Mouse (Mus musculus) left cerebral cortex, adult 2 months (tissue): ENCODE results near the gene Gpr171. TPM values are rescaled to one million over a fixed set of nuclear protein-coding genes. Genes with fewer than 3 reads are reported as not detected.
"Not testable (repeated sequence)": the region's sequence is repeated elsewhere in the genome, so short reads cannot be mapped to it uniquely, and the experiment has no call there.

Source experiments
- DNase-seq, 2 experiments: peaks; one replicate each; pipeline ENCODE4 v3.0.0; 2021 to 2022; ENCODE audit warnings: low spot score in 2 of 2, mixed read lengths in 1 of 2; ENCODE audit errors: extremely low spot score in 1 of 2
- H3K27ac ChIP-seq: fragments of 200-600 bp; 2 replicates; pipeline ENCODE4 v1.8.1; 2022
- H3K4me3 ChIP-seq: fragments of 200-600 bp; 2 replicates; pipeline ENCODE4 v1.8.1; 2022
- CTCF ChIP-seq: fragments of 200-600 bp; IDR thresholded peaks from 2 replicates; pipeline ENCODE4 v1.8.1; 2022; ENCODE audit warnings: antibody characterized with exemption, mild to moderate bottlenecking, moderate library complexity
- intact Hi-C: fragments of 180-260 bp; cut with DNase I; formaldehyde crosslinking; loops from one replicate; pipeline ENCODE4 v1.15.1; 2025
- total RNA-seq, 2 experiments: library from RNA; stranded (reverse); gene quantifications; 2 replicates each; pipeline ENCODE4 v1.2.3; 2021

Gene Gpr171
- total RNA-seq, 2 experiments from 2014 or later, result not detected

- TF ChIP-seq CTCF, result no peak
- H3K27ac ChIP-seq, result 0 out of 2 replicates have a peak overlapping the region, but pooled peaks have one; percentile 24
- intact Hi-C loops, result no loop called here
- no peak overlapping the region for H3K4me3 ChIP-seq
- DNase-seq, result no peak
Measured at GRCm38 (mm10) chr3:59131081-59131480, 29.5 kb upstream of the Gpr171 start.

- Histone ChIP-seq H3K4me3 (no peak overlapping the region), H3K27ac (no peak overlapping the region)
- TF ChIP-seq CTCF, result no peak
- intact Hi-C loops, result no loop called here
- DNase-seq, result no peak
Measured at GRCm38 (mm10) chr3:59130431-59130830, 28.8 kb upstream of the Gpr171 start.

DNA sequence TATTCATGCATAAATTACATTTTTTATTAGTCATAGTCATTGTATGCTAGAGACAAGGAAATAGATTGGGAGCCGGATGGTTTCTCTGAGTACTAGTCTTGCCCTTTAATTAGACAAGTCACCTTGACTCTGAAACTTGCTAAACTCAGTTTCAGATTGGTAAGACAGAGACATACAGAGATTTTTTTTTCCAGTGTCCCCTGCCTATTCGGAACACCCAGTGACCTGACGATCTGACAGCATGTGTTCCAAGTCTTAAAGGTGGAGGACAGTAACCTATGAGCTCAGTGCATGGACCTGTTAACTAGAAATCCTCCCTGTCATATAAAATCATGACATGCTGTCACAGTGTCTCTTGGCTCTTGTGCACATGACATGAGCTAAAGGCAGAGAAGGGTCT is 27.9 kb upstream of the Gpr171 start:
- intact Hi-C loops, result no loop called here
- Histone ChIP-seq H3K27ac (no peak overlapping the region), H3K4me3 (no peak overlapping the region)
- TF ChIP-seq CTCF, result no peak
- no peak for DNase-seq

DNA sequence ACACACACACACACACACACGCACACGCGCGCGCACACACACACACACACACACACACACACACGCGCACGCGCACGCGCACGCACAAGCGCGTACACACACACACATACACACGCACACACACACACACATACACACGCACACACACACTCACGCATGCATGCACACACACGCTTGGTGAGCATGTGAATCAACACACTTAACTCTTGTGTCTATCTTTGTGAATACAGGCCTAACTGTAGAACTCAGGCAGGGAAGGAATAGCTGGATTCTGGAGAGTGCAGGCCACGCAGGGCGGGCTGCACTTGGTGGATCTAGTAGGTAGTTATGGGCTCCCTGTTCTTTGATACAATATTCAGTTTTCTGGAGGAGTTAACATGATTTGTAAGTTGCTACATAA is 27.1 kb upstream of the Gpr171 start:
- Histone ChIP-seq H3K27ac (no peak overlapping the region), H3K4me3 (no peak overlapping the region)
- DNase-seq, result no peak
- no peak for TF ChIP-seq CTCF
- intact Hi-C loops, result no loop called here

DNA sequence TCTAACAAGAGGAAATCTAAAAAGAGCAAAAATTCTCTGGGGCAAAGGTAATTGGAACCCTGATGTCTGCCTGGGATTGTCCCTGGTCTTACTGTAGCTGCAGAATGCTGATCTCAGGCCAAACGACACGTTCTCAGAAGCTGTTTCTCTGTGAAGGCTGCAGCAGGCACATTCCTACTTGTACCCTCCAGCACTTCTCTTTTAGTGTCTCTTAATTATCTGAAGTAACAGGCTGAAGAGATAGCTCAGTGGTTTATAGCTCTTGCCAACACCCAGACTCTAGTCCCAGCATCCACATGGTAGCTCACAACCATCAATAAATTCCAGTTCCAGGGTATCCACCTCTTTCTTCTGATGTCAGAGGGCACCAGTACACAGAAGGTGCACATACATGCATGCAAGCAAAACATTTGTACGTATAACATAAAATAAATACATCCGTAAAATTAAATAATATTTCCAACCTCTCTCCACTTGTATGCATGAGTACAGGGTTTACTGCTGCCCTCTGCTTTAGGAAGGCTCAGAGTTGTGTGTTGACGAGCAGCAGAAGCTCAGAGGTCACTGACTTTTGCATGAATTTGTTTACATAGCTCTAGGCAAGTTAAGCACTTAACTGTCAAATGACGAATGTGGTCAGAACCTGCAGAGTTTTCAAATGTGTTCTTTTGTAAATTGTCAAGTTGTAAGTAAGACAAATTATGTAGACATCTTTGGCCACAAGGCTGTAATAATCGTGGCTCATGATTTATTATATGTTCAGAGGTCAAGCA is 24.3 kb upstream of the Gpr171 start:
- intact Hi-C loops, result no loop called here
- no peak for DNase-seq
- H3K4me3 ChIP-seq, result no peak overlapping the region
- no peak for TF ChIP-seq CTCF
- no peak overlapping the region for H3K27ac ChIP-seq

GRCm38 (mm10) chr3:59125022-59125421 is 23.4 kb upstream of the Gpr171 start:
- Histone ChIP-seq H3K4me3 (no peak overlapping the region), H3K27ac (no peak overlapping the region)
- DNase-seq, result no peak
- intact Hi-C loops, result no loop called here
- no peak for TF ChIP-seq CTCF

DNA sequence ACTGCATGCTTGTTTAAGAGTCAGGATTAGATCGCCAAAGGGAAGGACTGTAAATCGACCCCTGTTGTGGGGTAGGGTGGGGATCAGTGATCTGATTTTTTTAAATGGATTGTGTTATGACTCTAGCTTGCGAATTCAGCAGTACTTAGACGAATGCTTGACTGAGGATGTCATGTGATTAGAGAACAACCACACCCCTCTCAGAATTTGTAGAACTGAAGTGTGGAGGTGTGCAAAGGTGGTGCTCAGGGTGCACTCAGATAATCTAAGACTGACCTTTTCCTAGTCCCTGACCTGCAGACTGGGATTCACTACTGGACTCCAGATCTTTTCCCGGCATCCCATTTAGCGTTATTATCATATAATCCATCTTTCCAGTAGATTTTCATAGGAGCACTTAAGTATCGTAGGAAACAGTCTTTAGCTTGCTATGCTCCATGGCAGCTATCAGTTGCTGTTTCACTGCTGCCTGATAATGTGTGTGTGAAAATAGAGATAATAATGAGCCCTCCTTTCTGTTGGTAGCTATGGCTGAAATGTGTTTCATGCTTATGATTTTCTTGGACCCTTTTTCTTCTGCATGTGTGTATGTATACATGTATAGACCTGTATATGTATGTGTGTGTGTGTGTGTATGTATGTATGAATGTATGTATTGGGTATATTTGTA is 20.3 kb upstream of the Gpr171 start:
- H3K27ac ChIP-seq, result no peak overlapping the region
- no peak overlapping the region for H3K4me3 ChIP-seq
- intact Hi-C loops, result loop anchor here (2.0 to 5.0 kb wide), 3 partner anchors 47 to 935 kb away; no protein-coding TSS in a partner anchor
- TF ChIP-seq CTCF, result no peak
- no peak for DNase-seq

- intact Hi-C loops, result loop anchor here (2.0 to 5.0 kb wide), 3 partner anchors 48 to 936 kb away; no protein-coding TSS in a partner anchor
- no peak for DNase-seq
- no peak overlapping the region for H3K27ac ChIP-seq
- TF ChIP-seq CTCF, result no peak
- H3K4me3 ChIP-seq, result no peak overlapping the region
Measured at GRCm38 (mm10) chr3:59121067-59121730, 19.6 kb upstream of the Gpr171 start.

GRCm38 (mm10) chr3:59113973-59114517 is 12.4 kb upstream of the Gpr171 start:
- intact Hi-C loops, result no loop called here
- Histone ChIP-seq H3K4me3 (no peak overlapping the region), H3K27ac (no peak overlapping the region)
- no peak for TF ChIP-seq CTCF
- no peak for DNase-seq

GRCm38 (mm10) chr3:59113291-59113690 is 11.7 kb upstream of the Gpr171 start:
- H3K27ac ChIP-seq, H3K4me3 ChIP-seq, intact Hi-C loops, DNase-seq: not testable (repeated sequence)

DNA sequence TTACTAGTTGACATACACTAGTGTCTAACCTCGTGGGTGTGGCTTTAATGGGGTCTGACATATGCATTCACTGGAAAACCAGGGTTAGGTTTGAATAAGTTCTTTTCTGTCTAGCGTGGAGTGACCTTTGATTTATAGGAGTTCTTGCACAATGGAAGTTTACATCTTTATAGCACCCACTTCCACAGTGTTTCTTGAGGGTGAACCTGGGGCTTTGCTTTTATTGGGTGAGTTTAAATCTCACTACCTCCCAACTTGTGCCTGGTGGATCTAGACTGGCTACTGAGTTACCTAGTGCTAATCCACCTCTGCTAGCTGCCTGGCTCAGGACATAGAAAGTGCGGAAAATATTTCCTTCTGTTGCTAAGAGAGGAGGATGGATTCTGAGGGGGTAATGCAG is 10.3 kb upstream of the Gpr171 start:
- H3K4me3 ChIP-seq, result no peak overlapping the region
- intact Hi-C loops, result no loop called here
- H3K27ac ChIP-seq, result no peak overlapping the region
- no peak for TF ChIP-seq CTCF
- no peak for DNase-seq

DNA sequence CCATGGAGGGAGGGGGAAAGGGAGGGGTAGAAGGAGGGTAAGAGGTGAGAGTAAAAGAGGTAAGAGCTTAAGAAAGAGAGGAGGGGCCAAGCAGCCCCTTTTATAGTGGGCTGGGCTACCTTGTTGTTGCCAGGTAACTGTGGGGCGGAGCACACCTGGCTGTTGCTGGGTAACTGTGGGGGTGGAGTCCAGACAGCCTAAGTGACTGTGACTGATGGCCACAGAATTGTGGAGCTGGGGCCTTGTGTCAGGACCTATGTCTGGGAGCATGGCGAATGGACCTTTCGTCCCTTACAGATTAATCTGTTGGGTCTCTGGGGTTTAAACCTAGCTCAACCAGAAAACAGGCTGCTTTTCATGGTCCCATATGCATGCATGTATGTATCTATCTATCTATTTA is 8.2 kb upstream of the Gpr171 start:
- H3K27ac ChIP-seq, H3K4me3 ChIP-seq, intact Hi-C loops, DNase-seq: not testable (repeated sequence)
